Comparison of ENCODE assay signal across 21 mouse cellular contexts in the genomic region with DNA sequence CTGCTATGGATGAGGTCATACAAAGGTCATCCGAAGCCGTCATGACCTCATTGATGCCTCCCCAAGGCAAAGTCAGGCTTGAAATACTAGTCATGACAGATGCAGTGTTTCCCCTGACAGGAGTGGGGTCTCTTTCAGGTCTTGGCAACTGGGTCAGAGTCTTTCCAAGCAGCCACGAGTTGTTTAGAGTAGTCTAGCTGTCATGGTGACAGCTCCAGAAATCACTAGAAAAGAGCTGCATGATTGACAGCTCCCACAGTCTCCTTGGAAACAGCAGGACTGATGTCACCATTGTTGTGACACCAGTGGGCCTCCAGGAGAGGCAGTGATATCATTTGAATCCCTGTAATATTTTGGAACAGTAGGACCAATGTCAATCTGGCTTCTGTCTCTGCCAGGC.
A peak's percentile ranks its signal among the peaks of the same experiment; 100 is the strongest.
DNase-seq lines count a peak whose midpoint lies in the region; ATAC-seq and TF ChIP-seq lines count a peak whose summit lies in the region.
"Had no signal": no experiment of that assay in that cellular context is flagged by ENCODE, and none has a peak within 500 bp of the region (broad histone marks: within the 10 kb centered on the region; RNA-seq: fewer than 3 reads in every experiment).

No protein-coding gene starts in this region.

- no peak overlapping the region for H3K4me3 ChIP-seq in heart, embryonic 11.5 days (ENCODE audit: low read depth, low read length)
- H3K4me3 ChIP-seq in lung, embryonic 14.5 days (ENCODE audit: low read depth, low read length): no peak overlapping the region
- H3K4me3 ChIP-seq in limb, embryonic 10.5 days: no peak overlapping the region
- H3K4me3 ChIP-seq: embryonic facial prominence, embryonic 10.5 days; forebrain, embryonic 15.5 days; heart, embryonic 15.5 days; hindbrain, embryonic 12.5 days; megakaryocyte, embryonic 14.5 days had no signal

- no peak for TF ChIP-seq CTCF in lung, embryonic 14.5 days (IDR thresholded peaks at IDR 0.05; ENCODE audit: low read depth)
- no peak for TF ChIP-seq CTCF in brain, embryonic 14.5 days (IDR thresholded peaks at IDR 0.05; ENCODE audit: borderline replicate concordance, extremely low read depth, insufficient read depth, insufficient read length)

- peak; percentile 91 for DNase-seq in heart, adult 11 months
- peak; percentile 67 for DNase-seq in lung, embryonic 14.5 days
- no peak for DNase-seq in lung, postnatal 14 days
- peak; percentile 26 for DNase-seq in brain, embryonic 14.5 days (ENCODE audit: low read depth)
- peak; percentile 74 for DNase-seq in lung, postnatal 10 days
- DNase-seq in ovary, adult 18-20 months (ENCODE audit: low spot score): no peak
- no peak for DNase-seq in limb, embryonic 10.5 days (ENCODE audit: low spot score)
- DNase-seq: cerebellum, adult 8-10 months; kidney, adult 18-20 months; midbrain, embryonic 14.5 days; right cerebral cortex, adult 18-20 months; right cerebral cortex, postnatal 4 days; thymus, postnatal 14 days had no signal

- no peaks in the 10 kb centered on the region for H3K9me3 ChIP-seq in heart, embryonic 11.5 days (replicated peaks; ENCODE audit: control insufficient read depth, low read length)
- no peaks in the 10 kb centered on the region for H3K9me3 ChIP-seq in lung, embryonic 14.5 days (ENCODE audit: low read depth, low read length)
- no peaks in the 10 kb centered on the region for H3K9me3 ChIP-seq in limb, embryonic 10.5 days (replicated peaks)
- H3K9me3 ChIP-seq: embryonic facial prominence, embryonic 10.5 days; forebrain, embryonic 15.5 days; heart, embryonic 15.5 days; hindbrain, embryonic 12.5 days had no signal

- no peaks in the 10 kb centered on the region for H3K36me3 ChIP-seq in heart, embryonic 11.5 days (ENCODE audit: control insufficient read depth, insufficient read depth, low read length)
- no peaks in the 10 kb centered on the region for H3K36me3 ChIP-seq in lung, embryonic 14.5 days (ENCODE audit: insufficient read depth)
- no peaks in the 10 kb centered on the region for H3K36me3 ChIP-seq in limb, embryonic 10.5 days
- H3K36me3 ChIP-seq: embryonic facial prominence, embryonic 10.5 days; forebrain, embryonic 15.5 days; heart, embryonic 15.5 days; hindbrain, embryonic 12.5 days had no signal

- H3K9ac ChIP-seq in heart, embryonic 11.5 days (ENCODE audit: low read depth, low read length): no peak overlapping the region
- no peak overlapping the region for H3K9ac ChIP-seq in lung, embryonic 14.5 days
- H3K9ac ChIP-seq: forebrain, embryonic 15.5 days; heart, embryonic 15.5 days; hindbrain, embryonic 12.5 days had no signal

- WGBS in heart, embryonic 11.5 days (ENCODE audit: insufficient replicate concordance): 42% methylated on average over 3 of the region's 3 CpGs
- 28% methylated on average over 3 of the region's 3 CpGs for WGBS in lung, embryonic 14.5 days
- 51% methylated on average over 3 of the region's 3 CpGs for WGBS in limb, embryonic 10.5 days

- H3K27ac ChIP-seq in heart, embryonic 11.5 days (ENCODE audit: low read depth, low read length): no peak overlapping the region
- H3K27ac ChIP-seq in lung, embryonic 14.5 days (ENCODE audit: low read depth): no peak overlapping the region
- H3K27ac ChIP-seq in limb, embryonic 10.5 days: no peak overlapping the region
- H3K27ac ChIP-seq: embryonic facial prominence, embryonic 10.5 days; forebrain, embryonic 15.5 days; heart, embryonic 15.5 days; hindbrain, embryonic 12.5 days; kidney, postnatal 0 days had no signal

- no peak for ATAC-seq in heart, embryonic 11.5 days (replicated peaks; ENCODE audit: insufficient number of reproducible peaks, low FRiP score, low TSS enrichment)
- peak; percentile 66 for ATAC-seq in lung, embryonic 14.5 days (ENCODE audit: insufficient read depth)
- ATAC-seq: forebrain, embryonic 15.5 days; inflammation-experienced regulatory T-cells, adult 6 months had no signal

- H3K4me2 ChIP-seq in heart, embryonic 11.5 days: no peak overlapping the region
- H3K4me2 ChIP-seq in lung, embryonic 14.5 days: no peak overlapping the region
- H3K4me2 ChIP-seq: forebrain, embryonic 15.5 days; heart, embryonic 15.5 days; hindbrain, embryonic 12.5 days had no signal

- no peaks in the 10 kb centered on the region for H3K27me3 ChIP-seq in heart, embryonic 11.5 days (ENCODE audit: control insufficient read depth, insufficient read depth, low read length)
- no peaks in the 10 kb centered on the region for H3K27me3 ChIP-seq in lung, embryonic 14.5 days (ENCODE audit: insufficient read depth, low read length)
- no peaks in the 10 kb centered on the region for H3K27me3 ChIP-seq in limb, embryonic 10.5 days (ENCODE audit: low read depth, poor library complexity, severe bottlenecking)
- H3K27me3 ChIP-seq: forebrain, embryonic 15.5 days; heart, embryonic 15.5 days; hindbrain, embryonic 12.5 days had no signal

- no peaks in the 10 kb centered on the region for H3K4me1 ChIP-seq in heart, embryonic 11.5 days (ENCODE audit: control insufficient read depth, insufficient read depth, low read length)
- H3K4me1 ChIP-seq in lung, embryonic 14.5 days (ENCODE audit: insufficient read depth): 0 out of 2 replicates have a peak, but pooled peaks cover 4% of the 10 kb centered on the region
- peaks cover 11% of the 10 kb centered on the region for H3K4me1 ChIP-seq in limb, embryonic 10.5 days
- H3K4me1 ChIP-seq: heart, embryonic 15.5 days; megakaryocyte, embryonic 14.5 days had no signal

- TF ChIP-seq POLR2A in brain, embryonic 14.5 days (IDR thresholded peaks at IDR 0.05; ENCODE audit: borderline replicate concordance, extremely low read depth, insufficient read depth, insufficient read length, poor library complexity, severe bottlenecking): no peak

Comparison
In these comparisons a context has a peak if more than half of its experiments do, and no peak if none do; other contexts are left out.
1. DNase-seq: peak in heart, adult 11 months (single experiment), lung, embryonic 14.5 days (single experiment), brain, embryonic 14.5 days (single experiment) and lung, postnatal 10 days (single experiment); none in lung, postnatal 14 days (single experiment), ovary, adult 18-20 months (single experiment) and limb, embryonic 10.5 days (single experiment).